Mouse (Mus musculus): ENCODE results near the gene Oxsm. TPM values are rescaled to one million over a fixed set of nuclear protein-coding genes. Genes with fewer than 3 reads are reported as not detected.

The Oxsm gene
- polyA plus RNA-seq (2015; fragmentation: Illumina TruSeq; extraction: RNeasy Lipid Tissue Mini Kit (QIAGEN cat#74804); ENCODE audit: insufficient read depth, low read depth, low replicate concordance): 1.3 TPM

GRCm38 (mm10) chr14:16249171-16249874, at the start of gene Oxsm, which contains the start of gene Ngly1:
Oxsm (minus strand) TSS chr14:16249808.
Ngly1 (plus strand) TSS chr14:16249280.

Other genes with a start within 250 kb of the Oxsm start
- gene Ngly1, start 528 bp downstream of the Oxsm start, polyA plus RNA-seq (2015; fragmentation: Illumina TruSeq; extraction: RNeasy Lipid Tissue Mini Kit (QIAGEN cat#74804); ENCODE audit: insufficient read depth, low read depth, low replicate concordance): 7.7 TPM
- gene Top2b, start 115.4 kb upstream of the Oxsm start, polyA plus RNA-seq (2015; fragmentation: Illumina TruSeq; extraction: RNeasy Lipid Tissue Mini Kit (QIAGEN cat#74804); ENCODE audit: insufficient read depth, low read depth, low replicate concordance): 8.9 TPM

Data from pancreas, adult 10 weeks (tissue).